Mouse (Mus musculus) kidney, adult 2 months (tissue): ENCODE measurements around the gene Urah.

Source experiments
- CTCF ChIP-seq: fragments of 200-500 bp; conservative IDR thresholded peaks from 2 replicates; pipeline ENCODE4 v1.5.1; 2011; ENCODE audit warnings: low read depth, mild to moderate bottlenecking, control low read depth, low read length, moderate library complexity, mixed read lengths; ENCODE audit not compliant: insufficient read depth, insufficient read length
- POLR2A ChIP-seq: fragments of 200-500 bp; IDR thresholded peaks from one replicate; pipeline ENCODE4 v1.6.1; 2011; ENCODE audit warnings: low read depth, low read length, control low read depth

- no peak for TF ChIP-seq POLR2A
- no peak for TF ChIP-seq CTCF
Observed at GRCm38 (mm10) chr7:140802629-140803028, 32.2 kb upstream of the Urah start.
